Mouse (Mus musculus) limb, embryonic 12.5 days (tissue): ENCODE results near the gene Mcoln1. TPM values are rescaled to one million over a fixed set of nuclear protein-coding genes. Genes with fewer than 3 reads are reported as not detected.

Experiments used
- ATAC-seq: fragments of 200-750 bp; cut with Nextera tagmentation; 2 replicates; pipeline ENCODE4 v1.8.0; 2017; ENCODE audit warnings: low read depth, moderate TSS enrichment; ENCODE audit not compliant: insufficient number of reproducible peaks, insufficient read depth, low FRiP score, low TSS enrichment
- H3K27ac ChIP-seq: fragments of 300-500 bp; sonication (generic); 2 replicates; pipeline ENCODE4 v1.5.1; 2016; ENCODE audit warnings: mild to moderate bottlenecking, moderate library complexity
- H3K27me3 ChIP-seq: fragments of 300-500 bp; sonication (generic); 2 replicates; pipeline ENCODE4 v1.6.1; 2016; ENCODE audit warnings: mild to moderate bottlenecking, moderate library complexity
- H3K36me3 ChIP-seq: fragments of 300-500 bp; sonication (generic); 2 replicates; pipeline ENCODE4 v1.6.1; 2016; ENCODE audit warnings: mild to moderate bottlenecking, moderate library complexity
- H3K4me1 ChIP-seq: fragments of 300-500 bp; sonication (generic); replicated peaks from 2 replicates; pipeline ENCODE4 v1.6.1; 2016
- H3K4me2 ChIP-seq: fragments of 300-500 bp; sonication (generic); 2 replicates; pipeline ENCODE4 v1.6.1; 2016; ENCODE audit warnings: mild to moderate bottlenecking, moderate library complexity
- H3K4me3 ChIP-seq: fragments of 300-500 bp; sonication (generic); replicated peaks from 2 replicates; pipeline ENCODE4 v1.5.1; 2016; ENCODE audit warnings: mild to moderate bottlenecking
- H3K9ac ChIP-seq: fragments of 300-500 bp; sonication (generic); replicated peaks from 2 replicates; pipeline ENCODE4 v1.6.1; 2016; ENCODE audit warnings: mild to moderate bottlenecking, moderate library complexity
- H3K9me3 ChIP-seq: fragments of 300-500 bp; sonication (generic); 2 replicates; pipeline ENCODE4 v1.6.1; 2016; ENCODE audit warnings: mild to moderate bottlenecking, moderate library complexity
- WGBS: fragments of 180-500 bp; shearing (Covaris S2); methylation state at CpG from one replicate; pipeline ENCODE4 v1.1.7; 2016; 5-methylcytosine and 5-hydroxymethylcytosine counted together
- polyA plus RNA-seq: library from polyadenylated mRNA; unstranded; fragments of >200 nt; fragmentation: Nextera tagmentation; extraction: Ambion mirVana; gene quantifications from 2 replicates; pipeline ENCODE4 v1.2.1, GENCODE M21; 2016

Mcoln1 gene
- polyA plus RNA-seq, 1 experiment from 2014 or later, result 52.9 TPM

GRCm38 (mm10) chr8:3480221-3480785, 20.0 kb upstream of the Mcoln1 start:
- no peak for ATAC-seq
- Histone ChIP-seq H3K36me3 (no peaks in the 10 kb centered on the region), H3K4me2 (no peak overlapping the region), H3K27me3 (peaks cover 25% of the 10 kb centered on the region), H3K27ac (no peak overlapping the region), H3K9ac (no peak overlapping the region), H3K9me3 (no peaks in the 10 kb centered on the region), H3K4me1 (0 out of 2 replicates have a peak, but pooled peaks cover 6% of the 10 kb centered on the region), H3K4me3 (no peak overlapping the region)
- WGBS, result 72% methylated on average over 4 of the region's 4 CpGs

GRCm38 (mm10) chr8:3481605-3482004, 18.7 kb upstream of the Mcoln1 start:
- Histone ChIP-seq H3K4me2 (no peak overlapping the region), H3K27me3 (peaks cover 13% of the 10 kb centered on the region; the same call in 1 of the 2 replicates), H3K27ac (no peak overlapping the region), H3K4me1 (no peaks in the 10 kb centered on the region), H3K4me3 (no peak overlapping the region), H3K9ac (no peak overlapping the region), H3K36me3 (no peaks in the 10 kb centered on the region), H3K9me3 (no peaks in the 10 kb centered on the region)
- ATAC-seq, result no peak
- WGBS, result 70% methylated on average over 5 of the region's 5 CpGs

- Histone ChIP-seq H3K4me3 (no peak overlapping the region), H3K27ac (no peak overlapping the region), H3K9me3 (no peaks in the 10 kb centered on the region), H3K4me2 (no peak overlapping the region), H3K27me3 (peaks cover 9% of the 10 kb centered on the region; the same call in 1 of the 2 replicates), H3K9ac (no peak overlapping the region), H3K36me3 (no peaks in the 10 kb centered on the region), H3K4me1 (no peaks in the 10 kb centered on the region)
- no peak for ATAC-seq
- 87% methylated on average over 22 of the region's 22 CpGs for WGBS
These were observed 18.0 kb upstream of the Mcoln1 start for GRCm38 (mm10) chr8:3482240-3482740.

- 83% methylated on average over 7 of the region's 7 CpGs for WGBS
- Histone ChIP-seq H3K4me1 (no peaks in the 10 kb centered on the region), H3K9me3 (no peaks in the 10 kb centered on the region), H3K9ac (no peak overlapping the region), H3K36me3 (no peaks in the 10 kb centered on the region), H3K27ac (no peak overlapping the region), H3K27me3 (no peaks in the 10 kb centered on the region), H3K4me2 (no peak overlapping the region), H3K4me3 (no peak overlapping the region)
- ATAC-seq, result no peak
These were observed 16.7 kb upstream of the Mcoln1 start for GRCm38 (mm10) chr8:3483546-3483945.

GRCm38 (mm10) chr8:3485192-3485591, 15.1 kb upstream of the Mcoln1 start:
- no peaks in the 10 kb centered on the region for H3K4me1 ChIP-seq
- no peaks in the 10 kb centered on the region for H3K9me3 ChIP-seq
- H3K27me3 ChIP-seq, result no peaks in the 10 kb centered on the region
- no peaks in the 10 kb centered on the region for H3K36me3 ChIP-seq
- 24% methylated on average over 5 of the region's 5 CpGs for WGBS
- no peak overlapping the region for H3K9ac ChIP-seq
- no peak for ATAC-seq
- H3K4me2 ChIP-seq, result no peak overlapping the region
- no peak overlapping the region for H3K27ac ChIP-seq
- no peak overlapping the region for H3K4me3 ChIP-seq

- 0 out of 2 replicates have a peak, but pooled peaks cover 4% of the 10 kb centered on the region for H3K4me1 ChIP-seq
- peaks cover 24% of the 10 kb centered on the region for H3K9me3 ChIP-seq
- H3K9ac ChIP-seq, result peak within 1 kb of the TSS; percentile 97
- under 1% methylated on average over 59 of the region's 64 CpGs for WGBS
- peak; percentile 90 for ATAC-seq
- peak within 1 kb of the TSS; percentile 64 for H3K4me2 ChIP-seq
- peak within 1 kb of the TSS; percentile 88 for H3K27ac ChIP-seq
- no peaks in the 10 kb centered on the region for H3K27me3 ChIP-seq
- H3K36me3 ChIP-seq, result peaks cover 40% of the 10 kb centered on the region
- H3K4me3 ChIP-seq, result peak within 1 kb of the TSS; percentile 85
These were observed 7.1 kb upstream of the Mcoln1 start, which contains the start of gene Zfp358 for GRCm38 (mm10) chr8:3492901-3493844. Zfp358 (plus strand) TSS chr8:3493138.

GRCm38 (mm10) chr8:3493845-3494208, 6.4 kb upstream of the Mcoln1 start:
- peak overlapping the region; percentile 64 for H3K4me2 ChIP-seq
- peaks cover 47% of the 10 kb centered on the region for H3K36me3 ChIP-seq
- peak overlapping the region; percentile 97 for H3K9ac ChIP-seq
- H3K27ac ChIP-seq, result peak overlapping the region; percentile 88
- no peak; the same call in 1 of the 2 replicates for ATAC-seq
- no peaks in the 10 kb centered on the region for H3K27me3 ChIP-seq
- H3K4me3 ChIP-seq, result peak overlapping the region; percentile 85
- WGBS, result 52% methylated on average over 6 of the region's 6 CpGs
- H3K4me1 ChIP-seq, result 0 out of 2 replicates have a peak, but pooled peaks cover 4% of the 10 kb centered on the region
- peaks cover 24% of the 10 kb centered on the region for H3K9me3 ChIP-seq

GRCm38 (mm10) chr8:3495578-3496427, 4.5 kb upstream of the Mcoln1 start:
- 96% methylated on average over 44 of the region's 44 CpGs for WGBS
- Histone ChIP-seq H3K4me3 (0 out of 2 replicates have a peak overlapping the region, but pooled peaks have one; percentile 1), H3K27ac (no peak overlapping the region), H3K9ac (no peak overlapping the region), H3K4me2 (no peak overlapping the region), H3K4me1 (peaks cover 5% of the 10 kb centered on the region), H3K27me3 (no peaks in the 10 kb centered on the region), H3K9me3 (peaks cover 24% of the 10 kb centered on the region), H3K36me3 (peaks cover 49% of the 10 kb centered on the region)
- ATAC-seq, result no peak

GRCm38 (mm10) chr8:3496428-3496748, 3.9 kb upstream of the Mcoln1 start:
- 95% methylated on average over 15 of the region's 15 CpGs for WGBS
- no peak overlapping the region for H3K9ac ChIP-seq
- no peak overlapping the region for H3K4me2 ChIP-seq
- no peak for ATAC-seq
- H3K4me3 ChIP-seq, result 0 out of 2 replicates have a peak overlapping the region, but pooled peaks have one; percentile 1
- peaks cover 49% of the 10 kb centered on the region for H3K36me3 ChIP-seq
- peaks cover 11% of the 10 kb centered on the region for H3K4me1 ChIP-seq
- H3K27me3 ChIP-seq, result no peaks in the 10 kb centered on the region
- H3K27ac ChIP-seq, result no peak overlapping the region
- peaks cover 24% of the 10 kb centered on the region for H3K9me3 ChIP-seq

- Histone ChIP-seq H3K9ac (no peak overlapping the region), H3K27ac (no peak overlapping the region), H3K27me3 (no peaks in the 10 kb centered on the region), H3K4me1 (peaks cover 15% of the 10 kb centered on the region), H3K9me3 (peaks cover 24% of the 10 kb centered on the region), H3K4me3 (no peak overlapping the region), H3K4me2 (no peak overlapping the region), H3K36me3 (peaks cover 49% of the 10 kb centered on the region)
- no peak for ATAC-seq
- 89% methylated on average over 3 of the region's 3 CpGs for WGBS
These were observed 1.7 kb upstream of the Mcoln1 start for GRCm38 (mm10) chr8:3498583-3498982.
